Mouse (Mus musculus) adrenal gland, adult 18-20 months (tissue): Measurements from ENCODE around the gene Hist1h3h. TPM values are rescaled to one million over a fixed set of nuclear protein-coding genes. Genes with fewer than 3 reads are reported as not detected.
"Not testable (repeated sequence)": the region's sequence is repeated elsewhere in the genome, so short reads cannot be mapped to it uniquely, and the experiment has no call there.

Source experiments
- DNase-seq, 2 experiments: peaks; one replicate each; pipeline ENCODE4 v3.0.0; 2021 to 2022; ENCODE audit warnings: low spot score in 2 of 2
- total RNA-seq, 2 experiments: library from RNA; stranded (reverse); gene quantifications; 1 replicate in 1 of 2; 2 replicates in 1 of 2; pipeline ENCODE4 v1.2.3; 2021

The Hist1h3h gene
- total RNA-seq, 2 experiments from 2014 or later, result 25.1 to 28.5 TPM

- DNase-seq, result no peak
Observed at GRCm38 (mm10) chr13:21727948-21728572, 10.6 kb downstream of the Hist1h3h start.

GRCm38 (mm10) chr13:21729544-21729943 is 12.1 kb downstream of the Hist1h3h start:
- no peak for DNase-seq

- DNase-seq, result no peak
Observed at GRCm38 (mm10) chr13:21733466-21733865, 16.0 kb downstream of the Hist1h3h start.

GRCm38 (mm10) chr13:21734010-21734905 is 16.8 kb downstream of the Hist1h3h start:
- peak; percentile 50 to 67 for DNase-seq

- DNase-seq, result peak; percentile 48 to 49
Observed at GRCm38 (mm10) chr13:21734906-21735767, 17.7 kb downstream of the Hist1h3h start, which contains the start of gene Hist1h4j. Gene Hist1h4j (plus strand): TSS chr13:21735064.

GRCm38 (mm10) chr13:21745006-21745405 is 27.5 kb downstream of the Hist1h3h start:
- no peak for DNase-seq

- no peak for DNase-seq
Observed at GRCm38 (mm10) chr13:21749387-21750158, 32.1 kb downstream of the Hist1h3h start.

GRCm38 (mm10) chr13:21750159-21751017 is 32.9 kb downstream of the Hist1h3h start, which contains the start of gene Hist1h4k:
Gene Hist1h4k (minus strand): TSS chr13:21750505.
- DNase-seq, result peak; percentile 69 to 76

GRCm38 (mm10) chr13:21751417-21751816 is 34.0 kb downstream of the Hist1h3h start:
- DNase-seq, result no peak

- DNase-seq, result no peak
Observed at GRCm38 (mm10) chr13:21751827-21752226, 34.4 kb downstream of the Hist1h3h start.

GRCm38 (mm10) chr13:21752356-21752755 is 34.9 kb downstream of the Hist1h3h start:
- no peak for DNase-seq

- no peak for DNase-seq
Observed at GRCm38 (mm10) chr13:21753051-21753523, 35.6 kb downstream of the Hist1h3h start.

- peak; percentile 26 to 54 for DNase-seq
Observed at GRCm38 (mm10) chr13:21753524-21754285, 36.2 kb downstream of the Hist1h3h start, which contains the start of the genes Hist1h2ak and Hist1h2bn. Gene Hist1h2ak (minus strand): TSS chr13:21753827. Gene Hist1h2bn (plus strand): TSS chr13:21754123.

- not testable (repeated sequence) for DNase-seq
Observed at GRCm38 (mm10) chr13:21754294-21755001, 37.0 kb downstream of the Hist1h3h start.

- DNase-seq, result no peak
Observed at GRCm38 (mm10) chr13:21755707-21756106, 38.2 kb downstream of the Hist1h3h start.
